Mouse (Mus musculus) hematopoietic multipotent progenitor cell, adult 10-12 weeks (in vitro differentiated cells): ENCODE data around the gene Capn7. TPM values are rescaled to one million over a fixed set of nuclear protein-coding genes. Genes with fewer than 3 reads are reported as not detected.

Experiments
- polyA plus RNA-seq: library from polyadenylated mRNA; stranded (reverse); fragments of >175 nt; gene quantifications from 2 replicates; pipeline ENCODE4 v1.2.3, GENCODE M21; 2012; ENCODE audit warnings: low replicate concordance

The Capn7 gene
- 7.9 and 10.4 TPM in 2 replicates for polyA plus RNA-seq

GRCm38 (mm10) chr14:31336369-31337155 is at the start of gene Capn7:
Gene Capn7, plus strand, starts transcription at chr14:31336638.

GRCm38 (mm10) chr14:31323849-31324792 is 12.3 kb upstream of the Capn7 start, which contains the start of gene Dnah1:
Gene Dnah1, minus strand, starts transcription at chr14:31323896.

Other genes starting within 250 kb of the Capn7 start
- 30.1 and 46.4 TPM in 2 replicates for gene Smim4, start 207.7 kb upstream of the Capn7 start, polyA plus RNA-seq
- 3.8 and 17.4 TPM in 2 replicates for gene Nt5dc2, start 205.6 kb upstream of the Capn7 start, polyA plus RNA-seq
- gene Stab1, start 168.0 kb upstream of the Capn7 start, polyA plus RNA-seq, result 1.2 and 2.7 TPM in 2 replicates
- 0.18 TPM in 1 of 2 replicates, not detected in the other for gene Tnnc1, start 128.3 kb upstream of the Capn7 start, polyA plus RNA-seq
- 207 and 272 TPM in 2 replicates for gene Nisch, start 119.7 kb upstream of the Capn7 start, polyA plus RNA-seq
- gene Sema3g, start 118.8 kb upstream of the Capn7 start, polyA plus RNA-seq, result 0.05 and 0.17 TPM in 2 replicates
- 5.3 and 6.3 TPM in 2 replicates for gene Phf7, start 85.3 kb upstream of the Capn7 start, polyA plus RNA-seq
- 42.4 and 44.6 TPM in 2 replicates for gene Bap1, start 85.2 kb upstream of the Capn7 start, polyA plus RNA-seq
- gene Dnah1, start 12.7 kb upstream of the Capn7 start, polyA plus RNA-seq, result 0.04 and 0.12 TPM in 2 replicates
- 114 and 163 TPM in 2 replicates for gene Sh3bp5, start 99.4 kb downstream of the Capn7 start, polyA plus RNA-seq
- gene Eaf1, start 157.8 kb downstream of the Capn7 start, polyA plus RNA-seq, result 111 and 216 TPM in 2 replicates
- 2.1 and 2.4 TPM in 2 replicates for gene Mettl6, start 158.4 kb downstream of the Capn7 start, polyA plus RNA-seq